Mouse (Mus musculus): ENCODE results near the gene Gm5901. TPM values are rescaled to one million over a fixed set of nuclear protein-coding genes. Genes with fewer than 3 reads are reported as not detected.
A peak's percentile ranks its signal among the peaks of the same experiment; 100 is the strongest.
"Not testable (repeated sequence)": the region's sequence is repeated elsewhere in the genome, so short reads cannot be mapped to it uniquely, and the experiment has no call there.

Gm5901 gene
- polyA plus RNA-seq, 1 experiment from 2014 or later, result not detected

DNA sequence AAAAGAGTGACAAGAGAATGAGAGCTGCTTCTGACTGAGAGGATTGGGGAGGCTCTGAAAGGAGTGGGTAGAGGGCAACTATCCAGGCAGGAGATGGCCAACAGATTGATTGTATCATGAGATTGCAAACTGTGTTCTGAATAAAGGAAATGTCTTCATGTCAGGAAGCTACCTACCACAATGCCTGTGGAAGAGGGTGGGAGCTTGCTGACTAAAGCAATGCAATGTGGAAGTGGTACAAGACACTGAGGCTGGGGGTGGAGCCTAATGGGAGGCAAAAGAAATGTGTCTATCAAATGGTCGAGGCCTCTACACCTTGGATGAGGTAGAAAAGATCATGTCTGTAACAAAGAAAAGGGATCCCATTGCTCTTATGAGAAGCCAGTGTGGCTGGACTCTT is 31.5 kb downstream of the Gm5901 start:
- H3K9ac ChIP-seq, result no peak overlapping the region
- no peak overlapping the region for H3K4me3 ChIP-seq (replicated peaks)
- no peaks in the 10 kb centered on the region for H3K36me3 ChIP-seq
- 72% methylated on average over 1 of the region's 1 CpGs for WGBS
- no peaks in the 10 kb centered on the region for H3K27me3 ChIP-seq
- ATAC-seq (ENCODE audit: insufficient number of reproducible peaks, low FRiP score, low TSS enrichment, low read depth), result no peak
- no peak overlapping the region for H3K27ac ChIP-seq (replicated peaks)
- H3K9me3 ChIP-seq (replicated peaks), result no peaks in the 10 kb centered on the region
- no peak overlapping the region for H3K4me2 ChIP-seq (replicated peaks)
- no peaks in the 10 kb centered on the region for H3K4me1 ChIP-seq

DNA sequence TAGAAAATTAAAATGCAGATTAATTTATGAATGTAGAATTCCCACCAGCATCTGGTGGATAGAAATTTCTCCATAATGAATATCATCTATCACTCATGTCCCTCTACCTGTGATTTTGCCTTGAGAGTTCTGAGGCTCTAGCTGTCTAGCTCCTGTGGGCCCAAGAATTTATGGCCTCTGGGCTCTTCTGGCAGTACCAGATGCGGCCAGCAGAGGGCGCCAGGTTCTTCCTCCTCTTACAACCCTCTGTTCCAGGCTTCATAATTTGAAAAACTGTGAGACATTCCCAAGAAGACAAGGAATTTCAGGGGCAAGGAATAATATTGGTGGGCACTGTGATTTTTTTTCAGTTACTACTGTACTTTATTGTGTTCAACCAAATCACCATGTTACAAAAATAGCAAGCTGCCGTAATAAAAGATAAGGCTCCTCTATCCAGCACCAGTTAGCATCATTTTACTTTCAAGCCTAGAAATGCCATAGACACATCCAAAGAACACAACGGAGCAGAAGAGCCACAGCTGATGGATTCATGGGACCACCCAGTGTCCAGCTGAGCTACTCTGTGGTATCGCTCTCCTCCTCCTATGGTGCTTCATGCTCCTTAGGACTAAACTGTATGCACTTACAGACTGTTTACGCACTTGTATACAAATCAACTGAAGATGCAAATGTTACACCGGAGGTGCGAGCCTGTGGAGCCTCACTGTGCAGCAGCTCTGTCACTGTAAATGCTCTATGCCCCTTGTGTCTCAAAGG is 37.2 kb downstream of the Gm5901 start:
- not testable (repeated sequence) for H3K36me3 ChIP-seq; H3K9me3 ChIP-seq (replicated peaks); ATAC-seq (ENCODE audit: insufficient number of reproducible peaks, low FRiP score, low TSS enrichment, low read depth); H3K4me2 ChIP-seq (replicated peaks); H3K27me3 ChIP-seq; H3K4me1 ChIP-seq; H3K9ac ChIP-seq; H3K4me3 ChIP-seq (replicated peaks); H3K27ac ChIP-seq (replicated peaks)
- WGBS, result 57% methylated on average over 8 of the region's 8 CpGs

DNA sequence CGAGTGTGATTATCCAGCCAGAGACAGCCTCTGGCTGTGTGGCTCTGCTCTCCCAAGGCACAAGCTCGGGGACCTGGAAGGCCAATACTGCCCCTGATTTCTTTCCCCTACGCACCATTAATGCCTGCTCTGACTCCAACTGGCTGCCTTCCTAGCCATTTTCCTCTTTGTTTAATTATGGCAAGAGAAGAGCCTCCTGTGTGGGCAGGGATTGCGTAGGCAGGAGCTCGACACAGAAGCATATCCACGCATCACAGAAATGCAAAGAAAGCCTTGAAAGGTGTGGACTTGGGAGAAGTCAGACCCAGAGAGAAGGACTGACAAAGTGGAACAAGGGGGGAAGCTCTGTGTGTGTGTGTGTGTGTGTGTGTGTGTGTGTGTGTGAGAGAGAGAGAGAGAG is 39.5 kb downstream of the Gm5901 start:
- ATAC-seq (ENCODE audit: insufficient number of reproducible peaks, low FRiP score, low TSS enrichment, low read depth), result no peak
- Histone ChIP-seq H3K4me1 (no peaks in the 10 kb centered on the region), H3K27ac (replicated peaks) (no peak overlapping the region), H3K4me3 (replicated peaks) (no peak overlapping the region), H3K4me2 (replicated peaks) (no peak overlapping the region), H3K9me3 (replicated peaks) (no peaks in the 10 kb centered on the region), H3K27me3 (no peaks in the 10 kb centered on the region), H3K36me3 (no peaks in the 10 kb centered on the region), H3K9ac (no peak overlapping the region)
- 56% methylated on average over 6 of the region's 6 CpGs for WGBS

DNA sequence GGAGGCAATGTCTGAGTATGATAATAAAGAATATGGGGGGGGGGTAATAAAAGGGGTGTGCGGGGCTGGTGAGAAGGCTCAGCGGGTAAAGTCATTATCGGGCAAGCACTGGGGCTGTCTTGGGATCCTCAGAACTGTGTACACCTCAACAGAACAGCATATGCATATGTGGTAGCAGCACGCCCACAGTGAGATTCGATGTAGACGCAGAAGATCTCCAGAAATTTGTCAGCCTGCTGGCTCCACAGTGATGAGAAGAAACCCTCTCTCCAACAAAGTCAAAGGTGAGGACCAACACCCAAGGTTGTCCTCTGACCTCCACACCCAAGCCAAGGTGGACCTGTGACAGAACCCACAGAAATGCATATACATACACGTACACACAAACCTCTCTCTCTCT is 41.7 kb downstream of the Gm5901 start:
- H3K9ac ChIP-seq, result no peak overlapping the region
- no peak overlapping the region for H3K4me2 ChIP-seq (replicated peaks)
- H3K4me3 ChIP-seq (replicated peaks), result no peak overlapping the region
- no peaks in the 10 kb centered on the region for H3K27me3 ChIP-seq
- WGBS, result 95% methylated on average over 7 of the region's 7 CpGs
- no peak overlapping the region for H3K27ac ChIP-seq (replicated peaks)
- H3K9me3 ChIP-seq (replicated peaks), result no peaks in the 10 kb centered on the region
- ATAC-seq (ENCODE audit: insufficient number of reproducible peaks, low FRiP score, low TSS enrichment, low read depth), result no peak
- H3K4me1 ChIP-seq, result no peaks in the 10 kb centered on the region
- no peaks in the 10 kb centered on the region for H3K36me3 ChIP-seq

DNA sequence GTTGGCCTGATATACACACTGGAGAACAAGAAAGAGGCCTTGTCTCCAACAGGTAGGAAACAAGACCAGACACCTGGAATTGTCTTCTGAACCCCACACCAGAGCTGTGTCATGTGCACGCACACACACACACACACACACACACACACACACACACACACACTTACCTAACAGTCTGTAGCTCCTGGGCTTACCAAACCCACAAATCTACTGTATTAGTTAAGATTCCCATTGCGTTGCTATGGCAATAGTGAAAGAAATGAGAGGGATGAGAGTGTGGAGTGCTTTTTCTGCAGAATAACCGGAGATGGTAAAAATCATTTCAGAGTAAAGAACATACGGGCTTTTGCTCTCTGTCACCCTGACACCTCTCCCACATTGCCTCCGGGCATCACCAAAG is 43.3 kb downstream of the Gm5901 start:
- Histone ChIP-seq H3K4me2 (replicated peaks) (no peak overlapping the region), H3K36me3 (no peaks in the 10 kb centered on the region), H3K9ac (no peak overlapping the region), H3K27ac (replicated peaks) (no peak overlapping the region), H3K27me3 (no peaks in the 10 kb centered on the region), H3K4me3 (replicated peaks) (no peak overlapping the region), H3K9me3 (replicated peaks) (no peaks in the 10 kb centered on the region), H3K4me1 (no peaks in the 10 kb centered on the region)
- ATAC-seq (ENCODE audit: insufficient number of reproducible peaks, low FRiP score, low TSS enrichment, low read depth), result no peak
- 76% methylated on average over 5 of the region's 5 CpGs for WGBS

DNA sequence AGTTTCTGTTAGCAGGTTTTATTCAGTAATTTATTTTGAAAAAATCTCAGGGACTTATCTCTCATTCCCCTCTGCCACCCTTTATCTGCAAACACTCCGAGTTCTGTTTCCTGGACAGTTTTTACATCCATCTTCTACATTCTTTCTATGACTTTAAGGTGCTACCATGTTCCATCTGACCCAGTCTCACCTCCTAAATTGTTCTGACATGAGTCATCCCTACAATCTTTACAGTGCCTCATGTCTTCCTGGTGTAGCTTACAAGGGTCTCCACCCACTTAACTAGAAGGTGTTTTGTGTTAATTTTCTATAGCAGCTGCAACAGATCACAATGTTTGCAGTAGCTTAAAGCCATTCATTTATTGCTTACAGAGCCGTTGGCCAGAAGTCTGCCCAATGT is 46.1 kb downstream of the Gm5901 start:
- no peak overlapping the region for H3K4me2 ChIP-seq (replicated peaks)
- H3K9ac ChIP-seq, result no peak overlapping the region
- no peak overlapping the region for H3K27ac ChIP-seq (replicated peaks)
- WGBS, result 44% methylated on average over 2 of the region's 2 CpGs
- no peaks in the 10 kb centered on the region for H3K9me3 ChIP-seq (replicated peaks)
- H3K27me3 ChIP-seq, result peaks cover 25% of the 10 kb centered on the region
- H3K4me1 ChIP-seq, result peaks cover 7% of the 10 kb centered on the region
- no peaks in the 10 kb centered on the region for H3K36me3 ChIP-seq
- H3K4me3 ChIP-seq (replicated peaks), result no peak overlapping the region
- no peak for ATAC-seq (ENCODE audit: insufficient number of reproducible peaks, low FRiP score, low TSS enrichment, low read depth)

DNA sequence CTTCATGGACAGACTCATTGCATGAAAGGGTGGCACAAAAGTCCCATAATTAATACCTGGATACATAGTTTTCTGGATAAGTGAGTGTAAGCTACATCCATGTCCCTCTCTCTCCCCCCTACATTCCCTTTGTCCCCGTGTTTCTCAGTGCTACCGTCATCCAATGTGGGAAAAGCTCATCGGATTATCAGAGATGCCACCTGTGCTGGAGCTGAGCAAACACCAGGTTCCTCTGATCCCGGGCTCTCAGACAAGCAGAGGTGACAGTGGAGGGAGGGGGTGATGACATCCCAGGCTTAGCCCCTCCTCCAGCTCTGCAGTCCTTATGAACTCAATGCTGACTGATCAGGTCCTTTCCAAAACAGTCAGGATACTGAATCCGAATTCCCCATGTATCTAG is 49.5 kb downstream of the Gm5901 start:
- H3K4me2 ChIP-seq (replicated peaks), result no peak overlapping the region
- no peaks in the 10 kb centered on the region for H3K36me3 ChIP-seq
- H3K27ac ChIP-seq (replicated peaks), result no peak overlapping the region
- no peaks in the 10 kb centered on the region for H3K9me3 ChIP-seq (replicated peaks)
- H3K4me3 ChIP-seq (replicated peaks), result no peak overlapping the region
- no peak for ATAC-seq (ENCODE audit: insufficient number of reproducible peaks, low FRiP score, low TSS enrichment, low read depth)
- H3K9ac ChIP-seq, result no peak overlapping the region
- peaks cover 8% of the 10 kb centered on the region for H3K4me1 ChIP-seq
- H3K27me3 ChIP-seq, result peaks cover 51% of the 10 kb centered on the region
- WGBS, result 27% methylated on average over 5 of the region's 5 CpGs

DNA sequence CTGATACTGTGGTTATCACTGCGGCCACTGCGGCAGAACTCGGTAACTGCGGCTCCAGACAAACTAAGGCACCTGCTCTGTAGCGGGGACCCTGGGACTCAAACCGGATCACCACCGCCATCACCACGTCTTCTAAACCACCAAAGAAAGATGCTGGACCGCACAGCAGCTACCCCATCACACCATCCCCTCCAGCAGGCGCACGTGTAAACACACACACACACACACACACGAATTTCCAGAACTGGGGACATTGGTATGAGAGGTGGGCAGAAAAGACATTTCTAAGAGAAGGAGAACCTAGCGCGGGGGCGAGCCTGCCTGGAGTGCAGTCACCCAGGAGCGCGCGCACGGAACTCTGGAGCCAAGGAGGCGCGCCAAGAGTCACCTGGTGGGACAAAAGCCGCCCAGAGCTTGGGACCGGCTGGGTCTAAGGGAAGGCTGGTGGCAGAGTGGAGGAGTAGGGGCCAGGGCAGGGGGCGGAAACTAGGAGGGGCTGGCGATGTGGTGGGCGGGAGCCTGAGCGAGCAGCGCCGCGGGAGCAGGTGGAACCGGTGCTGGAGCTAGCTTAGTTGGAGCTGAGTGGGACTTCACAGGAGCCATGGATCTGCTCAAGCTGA is 50.7 kb downstream of the Gm5901 start, which contains the start of gene Cckbr:
Gene Cckbr (plus strand): TSS at position 308 of the 620 bp plus-strand sequence.
- Histone ChIP-seq H3K4me2 (replicated peaks) (peak within 1 kb of the TSS; percentile 65), H3K4me3 (replicated peaks) (peak within 1 kb of the TSS; percentile 38), H3K27ac (replicated peaks) (no peak within 1 kb of the TSS), H3K4me1 (peaks cover 8% of the 10 kb centered on the region), H3K9me3 (replicated peaks) (no peaks in the 10 kb centered on the region), H3K9ac (no peak within 1 kb of the TSS), H3K27me3 (peaks cover 51% of the 10 kb centered on the region), H3K36me3 (no peaks in the 10 kb centered on the region)
- WGBS, result under 1% methylated on average over 31 of the region's 31 CpGs
- ATAC-seq (ENCODE audit: insufficient number of reproducible peaks, low FRiP score, low TSS enrichment, low read depth), result peak; percentile 57; the same call in 1 of the 2 replicates

DNA sequence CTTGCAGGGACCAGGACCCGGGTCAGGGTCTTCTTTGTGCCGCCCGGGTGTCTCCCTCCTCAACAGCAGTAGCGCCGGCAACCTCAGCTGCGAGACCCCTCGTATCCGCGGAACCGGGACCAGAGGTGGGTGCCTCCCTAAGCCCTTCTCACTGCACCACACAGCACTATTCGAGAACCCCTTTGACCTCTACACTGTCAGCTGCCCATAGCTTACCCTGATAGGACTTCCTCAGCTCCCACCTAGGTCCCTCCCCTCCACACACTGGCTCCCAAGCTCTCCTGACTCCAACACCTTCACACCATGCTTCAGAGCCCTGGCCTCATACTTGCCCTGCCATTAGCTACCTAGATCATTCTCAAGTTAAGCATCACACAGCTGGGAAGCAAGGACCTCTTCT is 51.2 kb downstream of the Gm5901 start:
- peak overlapping the region; percentile 38 for H3K4me3 ChIP-seq (replicated peaks)
- no peak for ATAC-seq (ENCODE audit: insufficient number of reproducible peaks, low FRiP score, low TSS enrichment, low read depth)
- H3K4me1 ChIP-seq, result peaks cover 8% of the 10 kb centered on the region
- H3K27ac ChIP-seq (replicated peaks), result no peak overlapping the region
- 3% methylated on average over 11 of the region's 11 CpGs for WGBS
- no peak overlapping the region for H3K9ac ChIP-seq
- H3K4me2 ChIP-seq (replicated peaks), result peak overlapping the region; percentile 65
- no peaks in the 10 kb centered on the region for H3K36me3 ChIP-seq
- no peaks in the 10 kb centered on the region for H3K9me3 ChIP-seq (replicated peaks)
- H3K27me3 ChIP-seq, result peaks cover 51% of the 10 kb centered on the region

Other genes with a start within 250 kb of the Gm5901 start
- gene Olfr683, start 228.0 kb upstream of the Gm5901 start, polyA plus RNA-seq (2015; fragmentation: Nextera tagmentation; extraction: Ambion mirVana), result 0.61 TPM in 1 of 2 replicates, not detected in the other
- not detected in 2 replicates for gene Olfr684, start 211.4 kb upstream of the Gm5901 start, polyA plus RNA-seq (2015; fragmentation: Nextera tagmentation; extraction: Ambion mirVana)
- 0.25 and 0.27 TPM in 2 replicates for gene Olfr685, start 189.0 kb upstream of the Gm5901 start, polyA plus RNA-seq (2015; fragmentation: Nextera tagmentation; extraction: Ambion mirVana)
- gene Olfr686, start 167.6 kb upstream of the Gm5901 start, polyA plus RNA-seq (2015; fragmentation: Nextera tagmentation; extraction: Ambion mirVana), result 0.09 TPM in 1 of 2 replicates, not detected in the other
- gene Olfr688, start 86.9 kb upstream of the Gm5901 start, polyA plus RNA-seq (2015; fragmentation: Nextera tagmentation; extraction: Ambion mirVana), result 0.17 TPM in 1 of 2 replicates, not detected in the other
- gene Olfr689, start 63.9 kb upstream of the Gm5901 start, polyA plus RNA-seq (2015; fragmentation: Nextera tagmentation; extraction: Ambion mirVana), result 0.20 and 0.53 TPM in 2 replicates
- gene Olfr690, start 40.9 kb upstream of the Gm5901 start, polyA plus RNA-seq (2015; fragmentation: Nextera tagmentation; extraction: Ambion mirVana), result 0.13 and 0.24 TPM in 2 replicates
- 0.33 and 0.41 TPM in 2 replicates for gene Olfr691, start 32.8 kb upstream of the Gm5901 start, polyA plus RNA-seq (2015; fragmentation: Nextera tagmentation; extraction: Ambion mirVana)
- 0.33 and 0.39 TPM in 2 replicates for gene Olfr692, start 6.8 kb upstream of the Gm5901 start, polyA plus RNA-seq (2015; fragmentation: Nextera tagmentation; extraction: Ambion mirVana)
- gene Fam160a2, start 25.0 kb downstream of the Gm5901 start, polyA plus RNA-seq (2015; fragmentation: Nextera tagmentation; extraction: Ambion mirVana), result 41.3 and 44.0 TPM in 2 replicates
- gene Cnga4, start 29.5 kb downstream of the Gm5901 start, polyA plus RNA-seq (2015; fragmentation: Nextera tagmentation; extraction: Ambion mirVana), result 0.51 and 0.87 TPM in 2 replicates
- gene Cckbr, start 50.7 kb downstream of the Gm5901 start, polyA plus RNA-seq (2015; fragmentation: Nextera tagmentation; extraction: Ambion mirVana), result 0.48 and 0.49 TPM in 2 replicates
- gene Cavin3, start 107.3 kb downstream of the Gm5901 start, polyA plus RNA-seq (2015; fragmentation: Nextera tagmentation; extraction: Ambion mirVana), result 150 and 156 TPM in 2 replicates
- gene Smpd1, start 179.3 kb downstream of the Gm5901 start, polyA plus RNA-seq (2015; fragmentation: Nextera tagmentation; extraction: Ambion mirVana), result 54.6 and 58.9 TPM in 2 replicates
- 53.1 and 63.4 TPM in 2 replicates for gene Apbb1, start 206.6 kb downstream of the Gm5901 start, polyA plus RNA-seq (2015; fragmentation: Nextera tagmentation; extraction: Ambion mirVana)
- 0.32 and 0.33 TPM in 2 replicates for gene Hpx, start 225.1 kb downstream of the Gm5901 start, polyA plus RNA-seq (2015; fragmentation: Nextera tagmentation; extraction: Ambion mirVana)

Measured in embryonic facial prominence, embryonic 15.5 days (tissue).